Mouse (Mus musculus) G1E-ER4 (cell line): Measurements from ENCODE around the gene Bicra. TPM values are rescaled to one million over a fixed set of nuclear protein-coding genes. Genes with fewer than 3 reads are reported as not detected.

Source experiments
- GATA1 ChIP-seq: IDR thresholded peaks from one replicate; pipeline ENCODE4 v1.8.0; 2012; ENCODE audit warnings: low read length, inconsistent platforms
- polyA plus RNA-seq: library from polyadenylated mRNA; stranded (reverse); fragments of >175 nt; gene quantifications from 2 replicates; pipeline ENCODE4 v1.2.3, GENCODE M21; 2012

Bicra gene
- polyA plus RNA-seq, 1 experiment = 97.4 TPM

- TF ChIP-seq GATA1 = no peak
These were observed 38.1 kb downstream of the Bicra start for GRCm38 (mm10) chr7:16009636-16010035.

GRCm38 (mm10) chr7:16005020-16005419, 42.7 kb downstream of the Bicra start:
- no peak for TF ChIP-seq GATA1

- TF ChIP-seq GATA1 = no peak
These were observed 43.4 kb downstream of the Bicra start for GRCm38 (mm10) chr7:16004177-16004856.

GRCm38 (mm10) chr7:16003032-16003431, 44.7 kb downstream of the Bicra start:
- no peak for TF ChIP-seq GATA1

- no peak for TF ChIP-seq GATA1
These were observed 45.5 kb downstream of the Bicra start for GRCm38 (mm10) chr7:16002171-16002570.

- TF ChIP-seq GATA1 = no peak
These were observed 46.0 kb downstream of the Bicra start for GRCm38 (mm10) chr7:16001691-16002090.

- no peak for TF ChIP-seq GATA1
These were observed 53.9 kb downstream of the Bicra start for GRCm38 (mm10) chr7:15993789-15994188.

GRCm38 (mm10) chr7:15993152-15993551, 54.6 kb downstream of the Bicra start:
- no peak for TF ChIP-seq GATA1

- TF ChIP-seq GATA1 = no peak
These were observed 56.0 kb downstream of the Bicra start for GRCm38 (mm10) chr7:15991764-15992163.

- no peak for TF ChIP-seq GATA1
These were observed 59.9 kb downstream of the Bicra start for GRCm38 (mm10) chr7:15987661-15988356.

- TF ChIP-seq GATA1 = no peak
These were observed 64.9 kb downstream of the Bicra start for GRCm38 (mm10) chr7:15982729-15983407.

GRCm38 (mm10) chr7:15981538-15981937, 66.2 kb downstream of the Bicra start:
- TF ChIP-seq GATA1 = no peak

GRCm38 (mm10) chr7:15980246-15980645, 67.5 kb downstream of the Bicra start:
- no peak for TF ChIP-seq GATA1

- TF ChIP-seq GATA1 = no peak
These were observed 71.8 kb downstream of the Bicra start for GRCm38 (mm10) chr7:15975904-15976303.

- TF ChIP-seq GATA1 = no peak
These were observed 72.3 kb downstream of the Bicra start for GRCm38 (mm10) chr7:15975451-15975850.

GRCm38 (mm10) chr7:15974712-15975111, 73.0 kb downstream of the Bicra start:
- TF ChIP-seq GATA1 = no peak
